14 mouse cellular contexts compared by ENCODE assay signal in genomic region chr3:147228663-147229062, GRCm38 (mm10).
DNase-seq lines count a peak whose midpoint lies in the region; ATAC-seq lines count a peak whose summit lies in the region.
"Had no signal": no experiment of that assay in that cellular context is flagged by ENCODE, and none has a peak within 500 bp of the region (broad histone marks: within the 10 kb centered on the region; RNA-seq: fewer than 3 reads in every experiment).

No protein-coding gene starts in this region.

- DNase-seq in layer of hippocampus, adult 11-12 months (ENCODE audit: low spot score): peak; percentile 38
- no peak for DNase-seq in layer of hippocampus, adult 9-10 months (ENCODE audit: low spot score)
- peak; percentile 27 to 60 for DNase-seq in frontal cortex, postnatal 36 days (ENCODE audit: low spot score in 2 of 2)
- DNase-seq in skeletal muscle tissue, adult 2 months (ENCODE audit: low read depth, low spot score): peak; percentile 12
- no peak for DNase-seq in adrenal gland, postnatal 25 days
- no peak for DNase-seq in yolk sac, embryonic 10.5 days (ENCODE audit: low spot score)
- no peak for DNase-seq in urinary bladder, postnatal 25 days (ENCODE audit: low spot score)
- DNase-seq: adrenal gland, postnatal 36 days; liver had no signal

- H3K27me3 ChIP-seq in lung, embryonic 16.5 days (ENCODE audit: control insufficient read depth, insufficient read depth, low read depth, low read length): no peaks in the 10 kb centered on the region
- H3K27me3 ChIP-seq: neural tube, embryonic 13.5 days had no signal

- no peaks in the 10 kb centered on the region for H3K9me3 ChIP-seq in lung, embryonic 16.5 days (ENCODE audit: control insufficient read depth, low read length)
- H3K9me3 ChIP-seq: midbrain, embryonic 10.5 days; neural tube, embryonic 13.5 days had no signal

- no peaks in the 10 kb centered on the region for H3K4me1 ChIP-seq in lung, embryonic 16.5 days (replicated peaks; ENCODE audit: control insufficient read depth, insufficient read depth, low read length)
- H3K4me1 ChIP-seq: midbrain, embryonic 10.5 days; neural tube, embryonic 13.5 days had no signal

- peak; percentile 82 for ATAC-seq in lung, embryonic 16.5 days (ENCODE audit: low read depth)
- ATAC-seq: hindbrain, embryonic 16.5 days had no signal

- H3K4me2 ChIP-seq in lung, embryonic 16.5 days (ENCODE audit: low read depth, low read length): no peak overlapping the region
- H3K4me2 ChIP-seq: neural tube, embryonic 13.5 days had no signal

- H3K27ac ChIP-seq in lung, embryonic 16.5 days (ENCODE audit: low read length): peak overlapping the region; percentile 39; the same call in 1 of the 2 replicates
- H3K27ac ChIP-seq: midbrain, embryonic 10.5 days; neural tube, embryonic 13.5 days had no signal

- no peak overlapping the region for H3K4me3 ChIP-seq in lung, embryonic 16.5 days (ENCODE audit: low read length)
- H3K4me3 ChIP-seq: erythroblast, embryonic 14.5 days; midbrain, embryonic 10.5 days; neural tube, embryonic 13.5 days had no signal

- 53% methylated on average over 2 of the region's 2 CpGs for WGBS in lung, embryonic 16.5 days

- no peak overlapping the region for H3K9ac ChIP-seq in lung, embryonic 16.5 days (ENCODE audit: low read length)
- H3K9ac ChIP-seq: neural tube, embryonic 13.5 days had no signal

- no peaks in the 10 kb centered on the region for H3K36me3 ChIP-seq in lung, embryonic 16.5 days (ENCODE audit: control insufficient read depth, insufficient read depth, low read length)
- H3K36me3 ChIP-seq: midbrain, embryonic 10.5 days; neural tube, embryonic 13.5 days had no signal

Comparison
In these comparisons a context has a peak if more than half of its experiments do, and no peak if none do; other contexts are left out.
1. DNase-seq: peak in layer of hippocampus, adult 11-12 months (single experiment), frontal cortex, postnatal 36 days (2 of 2) and skeletal muscle tissue, adult 2 months (single experiment); none in layer of hippocampus, adult 9-10 months (single experiment), adrenal gland, postnatal 25 days (single experiment), yolk sac, embryonic 10.5 days (single experiment) and urinary bladder, postnatal 25 days (single experiment).